Mouse (Mus musculus): ENCODE results near the gene Abca4. TPM values are rescaled to one million over a fixed set of nuclear protein-coding genes. Genes with fewer than 3 reads are reported as not detected.

Gene Abca4
- total RNA-seq, 2 experiments from 2014 or later, result not detected

DNA sequence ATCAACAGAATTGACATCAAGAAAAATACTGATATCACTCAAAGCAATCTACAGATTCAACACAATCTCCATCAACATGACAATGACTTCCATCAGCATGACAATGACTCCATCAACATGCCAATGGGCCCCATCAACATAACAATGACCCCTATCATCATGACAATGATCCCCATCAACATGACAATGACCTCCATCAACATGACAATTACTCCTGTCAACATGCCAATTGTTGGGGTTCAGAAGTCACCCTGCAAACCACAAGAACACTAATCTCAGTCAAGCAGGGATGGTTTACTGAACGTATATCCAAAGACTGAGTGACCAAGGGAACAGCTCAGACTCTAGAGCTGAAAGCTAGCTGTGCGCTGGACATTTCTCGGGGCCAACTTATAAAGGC is 101.2 kb downstream of the Abca4 start:
- ATAC-seq (replicated peaks; ENCODE audit: low FRiP score, poor library complexity, severe bottlenecking), result no peak

DNA sequence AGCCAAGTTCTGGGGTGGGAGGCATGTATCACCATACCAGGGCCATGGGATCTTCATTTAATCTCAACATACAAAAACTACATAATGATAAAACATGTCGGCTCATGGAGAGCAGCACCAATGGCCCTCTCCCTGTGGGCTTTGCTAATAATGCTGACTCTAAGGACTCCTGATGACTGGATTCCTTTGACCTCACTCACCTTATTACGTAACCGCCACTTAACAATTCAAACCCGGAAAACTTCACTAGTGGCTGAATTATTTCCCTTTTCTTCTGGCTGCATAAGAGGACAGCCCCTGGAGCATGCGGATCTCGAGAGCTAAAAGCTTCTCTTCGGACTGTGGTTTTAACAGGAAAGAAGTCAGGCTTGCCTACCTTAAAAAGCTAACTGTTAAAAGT is 106.6 kb downstream of the Abca4 start:
- no peak for ATAC-seq (replicated peaks; ENCODE audit: low FRiP score, poor library complexity, severe bottlenecking)

DNA sequence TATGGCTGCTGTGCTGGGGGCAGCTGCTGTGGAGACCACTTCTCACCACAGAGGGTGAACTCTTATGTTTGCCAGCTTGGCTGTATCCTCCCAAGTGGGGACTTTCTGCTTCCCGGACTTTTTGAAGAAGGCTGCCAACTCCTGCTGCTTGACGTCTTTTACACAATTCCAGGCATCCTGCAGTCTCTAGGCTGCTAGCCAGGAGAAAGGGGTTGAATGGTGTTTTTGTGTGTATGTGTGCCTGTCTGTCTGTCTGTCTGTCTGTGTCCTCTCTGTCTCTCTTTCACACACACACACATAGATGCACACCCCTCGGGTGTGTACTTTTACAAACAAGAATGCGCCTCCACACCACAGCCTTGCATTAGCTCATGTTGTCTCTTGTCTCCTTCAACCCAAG is 108.2 kb downstream of the Abca4 start:
- no peak for ATAC-seq (replicated peaks; ENCODE audit: low FRiP score, poor library complexity, severe bottlenecking)

GRCm38 (mm10) chr3:122154080-122154479 is 109.8 kb downstream of the Abca4 start:
- ATAC-seq (replicated peaks; ENCODE audit: low FRiP score, poor library complexity, severe bottlenecking), result no peak

DNA sequence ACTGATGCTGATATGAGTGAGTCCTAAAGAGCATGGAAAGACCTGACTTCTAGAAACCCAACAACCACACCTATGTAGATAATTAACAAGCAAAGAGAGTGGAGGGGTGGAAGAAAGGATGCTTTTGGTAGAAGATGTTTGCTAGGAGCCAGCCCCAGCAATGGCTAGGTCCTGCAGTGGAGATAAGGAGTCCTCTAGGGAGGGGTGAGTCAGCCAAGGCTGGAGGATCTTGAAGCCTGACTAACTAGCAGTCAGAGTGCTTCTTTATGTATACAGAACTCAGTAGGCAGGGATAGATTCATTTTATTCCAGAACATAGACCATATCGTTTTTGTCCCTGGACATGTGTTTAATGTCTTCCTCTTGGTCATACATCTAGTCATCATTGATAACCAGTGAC is 115.2 kb downstream of the Abca4 start:
- no peak for ATAC-seq (replicated peaks; ENCODE audit: low FRiP score, poor library complexity, severe bottlenecking)

GRCm38 (mm10) chr3:122169616-122170178 is 125.5 kb downstream of the Abca4 start:
- ATAC-seq (replicated peaks; ENCODE audit: low FRiP score, poor library complexity, severe bottlenecking), result peak; percentile 79

GRCm38 (mm10) chr3:122170621-122171309 is 126.5 kb downstream of the Abca4 start:
- ATAC-seq (replicated peaks; ENCODE audit: low FRiP score, poor library complexity, severe bottlenecking), result no peak

- no peak for ATAC-seq (replicated peaks; ENCODE audit: low FRiP score, poor library complexity, severe bottlenecking)
Observed at GRCm38 (mm10) chr3:122173526-122174150, 129.4 kb downstream of the Abca4 start.

- ATAC-seq (replicated peaks; ENCODE audit: low FRiP score, poor library complexity, severe bottlenecking), result no peak
Observed at GRCm38 (mm10) chr3:122176018-122176417, 131.8 kb downstream of the Abca4 start.

DNA sequence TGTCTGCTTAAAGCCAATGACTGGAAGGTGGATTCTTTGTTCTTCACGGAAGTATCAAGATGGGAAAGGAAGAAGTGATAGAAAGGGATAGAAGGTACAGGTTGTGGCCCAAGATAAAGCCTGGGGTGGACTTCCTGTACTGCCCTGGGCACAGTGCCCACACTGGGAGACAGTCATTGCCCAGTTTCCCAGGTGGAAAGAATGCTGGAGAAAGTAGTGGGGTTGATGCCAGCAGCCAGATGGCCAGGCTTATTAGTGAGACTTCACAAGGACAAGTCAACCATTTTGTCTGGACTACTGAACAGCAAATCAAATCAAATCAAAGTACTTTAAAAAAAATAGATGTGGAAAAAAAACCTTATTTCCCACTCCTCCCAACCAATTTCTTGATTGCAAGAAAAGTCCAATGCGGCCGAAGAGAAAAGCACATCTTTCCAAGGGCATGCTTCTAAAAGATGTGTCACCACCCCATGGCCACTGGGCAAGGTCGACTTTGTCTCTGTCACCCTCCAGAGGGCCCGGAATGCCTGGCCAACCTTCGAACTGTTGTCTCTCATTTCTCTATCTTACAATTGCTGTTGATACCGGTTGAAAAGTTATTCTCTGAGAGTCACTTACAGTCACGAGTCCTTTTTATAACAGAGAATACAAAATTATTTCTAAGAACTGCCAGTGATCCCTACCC is 132.6 kb downstream of the Abca4 start:
- no peak for ATAC-seq (replicated peaks; ENCODE audit: low FRiP score, poor library complexity, severe bottlenecking)

- no peak for ATAC-seq (replicated peaks; ENCODE audit: low FRiP score, poor library complexity, severe bottlenecking)
Observed at GRCm38 (mm10) chr3:122184109-122184508, 139.9 kb downstream of the Abca4 start.

DNA sequence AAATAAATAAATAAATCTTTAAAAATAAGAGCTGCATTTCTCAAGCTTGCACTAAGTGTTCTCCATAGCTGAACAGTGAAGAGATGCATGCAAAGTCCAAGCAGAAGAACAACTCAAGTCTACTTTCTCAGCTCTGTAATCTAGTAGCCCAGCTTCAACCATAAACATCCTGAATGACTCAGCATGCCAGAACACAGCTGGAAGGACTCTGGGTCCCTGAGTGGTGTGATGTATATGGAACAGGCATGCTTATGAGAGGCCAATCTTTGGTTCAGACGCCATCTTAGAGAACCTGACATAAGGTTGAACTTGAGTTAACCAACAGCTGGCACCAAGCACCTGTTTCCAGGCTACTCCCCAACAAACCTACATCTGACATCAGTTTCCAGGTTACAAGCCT is 142.7 kb downstream of the Abca4 start:
- no peak for ATAC-seq (replicated peaks; ENCODE audit: low FRiP score, poor library complexity, severe bottlenecking)

- ATAC-seq (replicated peaks; ENCODE audit: low FRiP score, poor library complexity, severe bottlenecking), result no peak
Observed at GRCm38 (mm10) chr3:122196621-122197298, 152.5 kb downstream of the Abca4 start.

GRCm38 (mm10) chr3:122198532-122198931 is 154.3 kb downstream of the Abca4 start:
- ATAC-seq (replicated peaks; ENCODE audit: low FRiP score, poor library complexity, severe bottlenecking), result no peak

DNA sequence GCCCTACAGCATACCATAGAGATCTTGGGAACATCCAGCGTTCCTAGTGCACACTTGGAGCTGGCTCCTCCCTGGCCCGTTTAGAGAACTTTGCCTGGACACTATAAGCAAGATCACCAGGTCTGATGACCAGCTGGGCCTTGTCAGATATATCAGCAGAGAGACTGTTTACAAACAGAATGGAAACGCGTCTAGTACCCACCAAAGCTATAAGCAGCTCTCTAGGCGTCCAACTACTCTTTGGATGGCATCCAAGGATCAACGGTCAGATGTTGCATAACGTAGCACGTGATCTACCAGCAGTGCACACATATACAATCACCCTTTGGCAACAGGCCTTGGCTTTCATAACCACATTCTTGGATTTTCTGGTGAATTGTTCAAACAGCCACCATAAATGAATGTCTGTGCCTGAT is 154.7 kb downstream of the Abca4 start:
- no peak for ATAC-seq (replicated peaks; ENCODE audit: low FRiP score, poor library complexity, severe bottlenecking)

GRCm38 (mm10) chr3:122199600-122199999 is 155.4 kb downstream of the Abca4 start:
- no peak for ATAC-seq (replicated peaks; ENCODE audit: low FRiP score, poor library complexity, severe bottlenecking)

DNA sequence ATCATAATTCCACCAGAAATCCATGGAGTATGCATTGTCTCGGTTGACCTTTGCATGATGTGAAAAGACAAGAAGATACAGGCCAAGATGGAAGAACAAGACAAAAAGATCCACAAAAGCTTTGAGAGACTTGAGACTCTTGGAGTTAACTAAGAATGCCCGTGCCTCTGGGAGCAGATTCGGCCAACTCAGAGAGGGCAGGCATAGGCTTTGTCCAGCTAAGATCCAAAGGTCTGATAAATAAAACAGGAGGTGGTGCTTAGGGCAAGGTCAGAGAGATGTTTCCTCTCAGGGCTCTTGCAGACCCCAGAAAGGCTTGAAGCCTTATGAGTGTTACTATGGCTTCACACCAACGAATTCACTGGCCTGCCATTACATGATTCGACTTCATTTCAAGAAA is 155.8 kb downstream of the Abca4 start:
- ATAC-seq (replicated peaks; ENCODE audit: low FRiP score, poor library complexity, severe bottlenecking), result no peak

GRCm38 (mm10) chr3:122200447-122200846 is 156.2 kb downstream of the Abca4 start:
- no peak for ATAC-seq (replicated peaks; ENCODE audit: low FRiP score, poor library complexity, severe bottlenecking)

- no peak for ATAC-seq (replicated peaks; ENCODE audit: low FRiP score, poor library complexity, severe bottlenecking)
Observed at GRCm38 (mm10) chr3:122202307-122202732, 158.1 kb downstream of the Abca4 start.

DNA sequence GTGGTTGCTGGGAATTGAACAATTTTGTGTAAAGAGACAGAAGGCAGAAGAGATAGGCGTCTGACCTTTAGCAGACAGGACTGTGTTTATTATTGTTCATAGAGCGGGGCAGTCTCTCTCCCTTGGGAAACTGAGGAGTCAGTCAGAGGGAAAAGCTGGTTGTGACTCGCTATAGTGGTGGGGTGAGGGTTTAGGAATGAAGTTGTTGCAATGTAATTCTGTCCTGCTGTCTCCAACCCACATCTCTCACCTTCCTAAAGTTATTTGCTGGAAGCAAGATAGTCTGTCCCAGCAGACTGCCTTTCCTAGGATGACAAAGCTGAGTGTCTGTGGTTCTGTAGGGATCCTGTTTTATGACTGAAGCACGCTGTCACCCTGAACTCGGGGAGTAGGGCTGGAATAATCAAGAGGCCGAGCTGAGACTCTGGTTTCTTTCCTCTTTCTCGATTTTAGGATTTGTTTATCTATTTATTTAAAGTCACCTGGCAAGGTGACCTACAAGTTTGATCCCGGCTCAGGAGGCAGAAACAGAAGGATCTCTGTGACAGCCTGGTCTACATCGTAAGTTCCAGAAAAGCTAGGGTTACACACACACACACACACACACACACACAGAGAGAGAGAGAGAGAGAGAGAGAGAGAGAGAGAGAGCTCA is 159.6 kb downstream of the Abca4 start:
- no peak for ATAC-seq (replicated peaks; ENCODE audit: low FRiP score, poor library complexity, severe bottlenecking)

Measured in erythroid progenitor cell, adult 5-6 weeks (primary cell).